Mouse (Mus musculus): ENCODE measurements around the gene Cerkl. TPM values are rescaled to one million over a fixed set of nuclear protein-coding genes. Genes with fewer than 3 reads are reported as not detected.
A peak's percentile ranks its signal among the peaks of the same experiment; 100 is the strongest.

The Cerkl gene
- total and polyA plus RNA-seq, 3 experiments: 3.5 to 7.4 TPM; not detected in 1

- TF ChIP-seq USF1 (IDR thresholded peaks at IDR 0.05; ENCODE audit: low read depth, low read length): no peak
- TF ChIP-seq E2F4 (IDR thresholded peaks at IDR 0.05; ENCODE audit: borderline replicate concordance, low read depth, low read length): no peak
- peaks cover 1 to 3% of the 10 kb centered on the region in 2 experiments for H3K27me3 ChIP-seq (ENCODE audit: control insufficient read depth in 1 of 2, insufficient read depth in 2 of 2, low read length in 2 of 2)
- no peak for DNase-seq (ENCODE audit: low read depth, low spot score)
Observed at GRCm38 (mm10) chr2:79397107-79397506, 59.5 kb downstream of the Cerkl start.

GRCm38 (mm10) chr2:79379087-79380041 lies 77.2 kb downstream of the Cerkl start:
- H3K36me3 ChIP-seq (ENCODE audit: control insufficient read depth in 1 of 2, insufficient read depth in 2 of 2, low read length in 2 of 2): no peaks in the 10 kb centered on the region
- H3K4me3 ChIP-seq (ENCODE audit: control insufficient read depth in 1 of 2, insufficient read depth in 1 of 2, low read depth in 2 of 2, low read length in 2 of 2): no peak overlapping the region
- no peaks in the 10 kb centered on the region for H3K9me3 ChIP-seq (replicated peaks; ENCODE audit: insufficient read depth, low read length)
- no peaks in the 10 kb centered on the region for H3K79me2 ChIP-seq (ENCODE audit: control insufficient read depth, insufficient read depth, low read length, poor library complexity)
- TF ChIP-seq POLR2AphosphoS2 (IDR thresholded peaks at IDR 0.05; ENCODE audit: low read length) (no peak), ZKSCAN1 (IDR thresholded peaks at IDR 0.05; ENCODE audit: low read depth, low read length) (no peak), TAL1 (IDR thresholded peaks at IDR 0.05; ENCODE audit: low read length) (no peak), MYC (IDR thresholded peaks at IDR 0.05; ENCODE audit: low read depth, low read length) (no peak)
- no peak overlapping the region for H3K9ac ChIP-seq (ENCODE audit: control insufficient read depth, low read depth, low read length, poor library complexity, severe bottlenecking)
- no peaks in the 10 kb centered on the region for H3K4me1 ChIP-seq (ENCODE audit: control insufficient read depth in 1 of 2, insufficient read depth in 2 of 2, low read length in 2 of 2)
- no peak overlapping the region for H3K27ac ChIP-seq (ENCODE audit: control insufficient read depth, low read depth, low read length)
- DNase-seq (ENCODE audit: low read depth, low spot score): peak; percentile 10
- H3K27me3 ChIP-seq (ENCODE audit: control insufficient read depth in 1 of 2, insufficient read depth in 2 of 2, low read length in 2 of 2): peaks cover 15 to 28% of the 10 kb centered on the region in 2 experiments

More at GRCm38 (mm10) chr2:79397107-79397506, 59.5 kb downstream of the Cerkl start:
- no peak overlapping the region for H3K4me3 ChIP-seq (ENCODE audit: control insufficient read depth in 1 of 2, insufficient read depth in 1 of 2, low read depth in 2 of 2, low read length in 2 of 2)
- no peaks in the 10 kb centered on the region for H3K4me1 ChIP-seq (ENCODE audit: control insufficient read depth in 1 of 2, insufficient read depth in 2 of 2, low read length in 2 of 2)
- no peaks in the 10 kb centered on the region for H3K9me3 ChIP-seq (replicated peaks; ENCODE audit: insufficient read depth, low read length)
- no peak overlapping the region for H3K27ac ChIP-seq (ENCODE audit: control insufficient read depth, low read depth, low read length)
- no peak overlapping the region for H3K9ac ChIP-seq (ENCODE audit: control insufficient read depth, low read depth, low read length, poor library complexity, severe bottlenecking)
- no peaks in the 10 kb centered on the region for H3K36me3 ChIP-seq (ENCODE audit: control insufficient read depth in 1 of 2, insufficient read depth in 2 of 2, low read length in 2 of 2)
- H3K79me2 ChIP-seq (ENCODE audit: control insufficient read depth, insufficient read depth, low read length, poor library complexity): no peaks in the 10 kb centered on the region

GRCm38 (mm10) chr2:79378346-79379086 lies 78.1 kb downstream of the Cerkl start:
- DNase-seq (ENCODE audit: low read depth, low spot score): no peak
- no peaks in the 10 kb centered on the region for H3K79me2 ChIP-seq (ENCODE audit: control insufficient read depth, insufficient read depth, low read length, poor library complexity)
- H3K4me1 ChIP-seq (ENCODE audit: control insufficient read depth in 1 of 2, insufficient read depth in 2 of 2, low read length in 2 of 2): no peaks in the 10 kb centered on the region
- no peak overlapping the region for H3K27ac ChIP-seq (ENCODE audit: control insufficient read depth, low read depth, low read length)
- no peaks in the 10 kb centered on the region for H3K9me3 ChIP-seq (replicated peaks; ENCODE audit: insufficient read depth, low read length)
- H3K36me3 ChIP-seq (ENCODE audit: control insufficient read depth in 1 of 2, insufficient read depth in 2 of 2, low read length in 2 of 2): no peaks in the 10 kb centered on the region
- H3K9ac ChIP-seq (ENCODE audit: control insufficient read depth, low read depth, low read length, poor library complexity, severe bottlenecking): no peak overlapping the region
- H3K27me3 ChIP-seq (ENCODE audit: control insufficient read depth in 1 of 2, insufficient read depth in 2 of 2, low read length in 2 of 2): peaks cover 16 to 25% of the 10 kb centered on the region in 2 experiments
- no peak overlapping the region for H3K4me3 ChIP-seq (ENCODE audit: control insufficient read depth in 1 of 2, insufficient read depth in 1 of 2, low read depth in 2 of 2, low read length in 2 of 2)
- TF ChIP-seq ZKSCAN1 (IDR thresholded peaks at IDR 0.05; ENCODE audit: low read depth, low read length) (no peak), NELFE (IDR thresholded peaks at IDR 0.05; ENCODE audit: low read depth, low read length) (no peak), MAX (IDR thresholded peaks at IDR 0.05; ENCODE audit: low read length) (no peak), GABPA (IDR thresholded peaks at IDR 0.05; ENCODE audit: low read depth, low read length) (no peak), EP300 (IDR thresholded peaks at IDR 0.05; ENCODE audit: low read depth in 1 of 2, low read length in 2 of 2) (no peak), RCOR1 (IDR thresholded peaks at IDR 0.05; ENCODE audit: low read depth, low read length) (no peak), UBTF (IDR thresholded peaks at IDR 0.05; ENCODE audit: borderline replicate concordance, insufficient read depth, low read depth, low read length) (no peak), ZMIZ1 (IDR thresholded peaks at IDR 0.05; ENCODE audit: low read depth, low read length) (no peak), CHD1 (IDR thresholded peaks at IDR 0.05; ENCODE audit: low read depth, low read length) (no peak), SMC3 (IDR thresholded peaks at IDR 0.05; ENCODE audit: low read depth, low read length) (no peak), POLR2A (IDR thresholded peaks at IDR 0.05; ENCODE audit: control insufficient read depth in 1 of 2, insufficient read depth in 1 of 2, low read depth in 1 of 2, low read length in 2 of 2, poor library complexity in 1 of 2) (no peak), ETS1 (IDR thresholded peaks at IDR 0.05; ENCODE audit: low read depth, low read length) (no peak), MYC (IDR thresholded peaks at IDR 0.05; ENCODE audit: low read depth, low read length) (no peak), TAL1 (IDR thresholded peaks at IDR 0.05; ENCODE audit: low read length) (no peak), TBP (IDR thresholded peaks at IDR 0.05; ENCODE audit: low read depth, low read length) (no peak), E2F4 (IDR thresholded peaks at IDR 0.05; ENCODE audit: borderline replicate concordance, low read depth, low read length) (no peak), MEF2A (IDR thresholded peaks at IDR 0.05; ENCODE audit: extremely low read depth, insufficient replicate concordance, low read depth, low read length, poor library complexity, severe bottlenecking) (no peak), USF1 (IDR thresholded peaks at IDR 0.05; ENCODE audit: low read depth, low read length) (no peak), ELF1 (IDR thresholded peaks at IDR 0.05; ENCODE audit: low read depth, low read length) (no peak), GATA1 (IDR thresholded peaks at IDR 0.05; ENCODE audit: low read depth, low read length) (no peak)
